Mouse (Mus musculus): Measurements from ENCODE around the gene C1s1.
"Not testable (repeated sequence)": the region's sequence is repeated elsewhere in the genome, so short reads cannot be mapped to it uniquely, and the experiment has no call there.

GRCm38 (mm10) chr6:124509192-124509591, 33.0 kb downstream of the C1s1 start:
- not testable (repeated sequence) for TF ChIP-seq CTCF, POLR2A (IDR thresholded peaks at IDR 0.05; ENCODE audit: extremely low read depth, insufficient read depth, low read length)
